In the genomic region with DNA sequence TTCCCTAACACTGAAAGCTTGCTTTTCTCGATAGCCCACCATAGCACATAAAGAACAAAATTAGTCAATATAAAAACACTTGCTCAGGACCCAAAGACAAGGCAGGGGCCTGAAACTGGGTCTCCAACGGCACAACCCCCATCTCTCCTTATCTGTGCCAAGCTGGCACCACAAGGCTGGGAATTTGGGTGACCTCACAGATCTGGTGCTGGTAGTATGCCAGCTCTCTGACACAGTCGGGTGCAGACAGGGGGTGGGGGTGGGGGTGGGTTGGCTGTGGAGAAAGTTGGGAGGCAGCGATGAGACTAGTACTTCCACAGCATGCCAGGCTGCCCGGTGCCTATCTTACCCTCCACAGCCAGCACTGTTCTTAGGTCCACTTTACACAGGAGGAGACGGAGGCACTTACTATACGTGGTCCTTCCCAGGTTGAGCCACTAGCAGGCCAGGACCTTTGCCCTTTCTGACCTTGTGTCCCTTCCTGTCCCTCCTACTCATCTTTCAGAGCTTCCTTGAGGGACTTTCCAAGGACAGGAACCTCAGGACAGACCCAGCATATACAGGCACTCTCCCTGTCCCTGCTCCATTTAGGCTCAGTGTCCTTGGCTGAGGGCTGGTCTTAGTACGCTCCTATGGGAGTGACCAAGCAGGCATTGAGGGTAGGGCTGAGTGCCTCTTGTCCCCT, we compare ENCODE assay signal across 8 mouse cellular contexts. TPM values are rescaled to one million over a fixed set of nuclear protein-coding genes. Genes with fewer than 3 reads are reported as not detected.
DNase-seq lines count a peak whose midpoint lies in the region; ATAC-seq and TF ChIP-seq lines count a peak whose summit lies in the region.

No protein-coding gene starts in this region.

- peak overlapping the region; percentile 78 for H3K4me2 ChIP-seq in lung, embryonic 16.5 days (ENCODE audit: low read depth, low read length)
- H3K4me2 ChIP-seq in kidney, postnatal 0 days (ENCODE audit: low read length): peak overlapping the region; percentile 92
- peak overlapping the region; percentile 76 for H3K4me2 ChIP-seq in stomach, embryonic 14.5 days (replicated peaks; ENCODE audit: low read depth, low read length)

- ATAC-seq in lung, embryonic 16.5 days (ENCODE audit: low read depth): no peak
- peak; percentile 14 for ATAC-seq in kidney, postnatal 0 days (replicated peaks; ENCODE audit: low FRiP score, low read depth)
- no peak for ATAC-seq in stomach, embryonic 14.5 days (ENCODE audit: insufficient number of reproducible peaks, insufficient read depth, low FRiP score, low read depth)

- H3K36me3 ChIP-seq in lung, embryonic 16.5 days (ENCODE audit: control insufficient read depth, insufficient read depth, low read length): peaks cover 2% of the 10 kb centered on the region; the same call in 1 of the 2 replicates
- no peaks in the 10 kb centered on the region for H3K36me3 ChIP-seq in kidney, postnatal 0 days (ENCODE audit: insufficient read depth, low read length)
- no peaks in the 10 kb centered on the region; the same call in 1 of the 2 replicates for H3K36me3 ChIP-seq in stomach, embryonic 14.5 days (ENCODE audit: control insufficient read depth, insufficient read depth, low read length)

- H3K27me3 ChIP-seq in lung, embryonic 16.5 days (ENCODE audit: control insufficient read depth, insufficient read depth, low read depth, low read length): no peaks in the 10 kb centered on the region
- H3K27me3 ChIP-seq in kidney, postnatal 0 days (ENCODE audit: insufficient read depth, low read length): no peaks in the 10 kb centered on the region
- no peaks in the 10 kb centered on the region for H3K27me3 ChIP-seq in stomach, embryonic 14.5 days (ENCODE audit: control insufficient read depth, insufficient read depth, low read length)

- TF ChIP-seq CTCF in kidney, postnatal 0 days (IDR thresholded peaks at IDR 0.05; ENCODE audit: low read depth): no peak

- H3K27ac ChIP-seq in lung, embryonic 16.5 days (ENCODE audit: low read length): peak overlapping the region; percentile 75
- H3K27ac ChIP-seq in kidney, postnatal 0 days: peak overlapping the region; percentile 90
- H3K27ac ChIP-seq in stomach, embryonic 14.5 days (ENCODE audit: low read length): peak overlapping the region; percentile 91; the same call in 1 of the 2 replicates

- peaks cover 57% of the 10 kb centered on the region for H3K4me1 ChIP-seq in lung, embryonic 16.5 days (replicated peaks; ENCODE audit: control insufficient read depth, insufficient read depth, low read length)
- H3K4me1 ChIP-seq in kidney, postnatal 0 days (replicated peaks; ENCODE audit: insufficient read depth, low read length): peaks cover 55% of the 10 kb centered on the region
- peaks cover 55% of the 10 kb centered on the region for H3K4me1 ChIP-seq in stomach, embryonic 14.5 days (ENCODE audit: control insufficient read depth, insufficient read depth, low read length)

- peak; percentile 44 for DNase-seq in cerebellum, adult 11-12 months
- no peak for DNase-seq in cerebellum, adult 11 months
- no peak for DNase-seq in lung, postnatal 14 days
- DNase-seq in kidney, postnatal 0 days (ENCODE audit: low spot score): no peak
- no peak for DNase-seq in embryo, embryonic 11 days
- no peak for DNase-seq in c-Kit-positive CD71-positive TER-119-positive erythroid progenitor cells, embryonic 14.5 days (ENCODE audit: low spot score)

- H3K4me3 ChIP-seq in lung, embryonic 16.5 days (ENCODE audit: low read length): peak overlapping the region; percentile 58
- peak overlapping the region; percentile 68; the same call in 1 of the 2 replicates for H3K4me3 ChIP-seq in kidney, postnatal 0 days (replicated peaks; ENCODE audit: low read depth, low read length)
- H3K4me3 ChIP-seq in stomach, embryonic 14.5 days (ENCODE audit: low read depth, low read length): no peak overlapping the region

- peak overlapping the region; percentile 31; the same call in 1 of the 2 replicates for H3K9ac ChIP-seq in lung, embryonic 16.5 days (ENCODE audit: low read length)
- peak overlapping the region; percentile 44; the same call in 1 of the 2 replicates for H3K9ac ChIP-seq in kidney, postnatal 0 days (ENCODE audit: low read depth, low read length)
- H3K9ac ChIP-seq in stomach, embryonic 14.5 days (replicated peaks; ENCODE audit: low read depth, low read length): no peak overlapping the region

- H3K9me3 ChIP-seq in lung, embryonic 16.5 days (ENCODE audit: control insufficient read depth, low read length): no peaks in the 10 kb centered on the region
- H3K9me3 ChIP-seq in kidney, postnatal 0 days (replicated peaks; ENCODE audit: low read length): no peaks in the 10 kb centered on the region
- H3K9me3 ChIP-seq in stomach, embryonic 14.5 days (ENCODE audit: control insufficient read depth, low read depth, low read length): no peaks in the 10 kb centered on the region

- 69% methylated on average over 8 of the region's 8 CpGs for WGBS in lung, embryonic 16.5 days
- 52% methylated on average over 8 of the region's 8 CpGs for WGBS in kidney, postnatal 0 days
- 78% methylated on average over 8 of the region's 8 CpGs for WGBS in stomach, embryonic 14.5 days

RNA-seq across cellular contexts. Expression of a gene that starts 2.1 kb away (rescaled TPM):
- 11.9 and 15.1 TPM in 2 replicates for polyA plus RNA-seq in lung, embryonic 16.5 days (2015; fragmentation: Nextera tagmentation; extraction: Ambion mirVana)
- 18.4 and 19.5 TPM in 2 replicates for polyA plus RNA-seq in kidney, postnatal 0 days (2015; fragmentation: Nextera tagmentation; extraction: Ambion mirVana)
- 23.7 and 25.8 TPM in 2 replicates for polyA plus RNA-seq in stomach, embryonic 14.5 days (2014; fragmentation: Nextera tagmentation; extraction: Ambion mirVana)

RNA-seq across cellular contexts. Expression of a gene that starts 2.1 kb away (rescaled TPM):
- polyA plus RNA-seq in lung, embryonic 16.5 days (2015; fragmentation: Nextera tagmentation; extraction: Ambion mirVana): 58.2 and 60.5 TPM in 2 replicates
- polyA plus RNA-seq in kidney, postnatal 0 days (2015; fragmentation: Nextera tagmentation; extraction: Ambion mirVana): 33.5 and 36.6 TPM in 2 replicates
- 41.1 and 47.8 TPM in 2 replicates for polyA plus RNA-seq in stomach, embryonic 14.5 days (2014; fragmentation: Nextera tagmentation; extraction: Ambion mirVana)

RNA-seq across cellular contexts. Expression of a gene that starts 35.2 kb away (rescaled TPM):
- not detected in 2 replicates for polyA plus RNA-seq in lung, embryonic 16.5 days (2015; fragmentation: Nextera tagmentation; extraction: Ambion mirVana)
- not detected in 2 replicates for polyA plus RNA-seq in kidney, postnatal 0 days (2015; fragmentation: Nextera tagmentation; extraction: Ambion mirVana)
- polyA plus RNA-seq in stomach, embryonic 14.5 days (2014; fragmentation: Nextera tagmentation; extraction: Ambion mirVana): not detected in 2 replicates

RNA-seq across cellular contexts. Expression of a gene that starts 48.8 kb away (rescaled TPM):
- not detected in 2 replicates for polyA plus RNA-seq in lung, embryonic 16.5 days (2015; fragmentation: Nextera tagmentation; extraction: Ambion mirVana)
- polyA plus RNA-seq in kidney, postnatal 0 days (2015; fragmentation: Nextera tagmentation; extraction: Ambion mirVana): 5.5 and 7.3 TPM in 2 replicates
- not detected in 2 replicates for polyA plus RNA-seq in stomach, embryonic 14.5 days (2014; fragmentation: Nextera tagmentation; extraction: Ambion mirVana)

RNA-seq across cellular contexts. Expression of a gene that starts 55.2 kb away (rescaled TPM):
- polyA plus RNA-seq in lung, embryonic 16.5 days (2015; fragmentation: Nextera tagmentation; extraction: Ambion mirVana): not detected in 2 replicates
- polyA plus RNA-seq in kidney, postnatal 0 days (2015; fragmentation: Nextera tagmentation; extraction: Ambion mirVana): 0.27 and 0.45 TPM in 2 replicates
- polyA plus RNA-seq in stomach, embryonic 14.5 days (2014; fragmentation: Nextera tagmentation; extraction: Ambion mirVana): 0.49 and 1.0 TPM in 2 replicates
